Mouse (Mus musculus) bone marrow, adult 2 months (tissue): ENCODE results near the gene Serp2.

ENCODE experiments used
- CTCF ChIP-seq: fragments of 200-500 bp; IDR thresholded peaks from 2 replicates; pipeline ENCODE4 v1.5.1; 2011; ENCODE audit warnings: low read length, control low read depth; ENCODE audit not compliant: control insufficient read depth, insufficient read depth
- POLR2A ChIP-seq: fragments of 200-500 bp; IDR thresholded peaks from 2 replicates; pipeline ENCODE4 v1.6.1; 2011; ENCODE audit warnings: low read depth, mild to moderate bottlenecking, control low read depth, low read length, borderline replicate concordance; ENCODE audit not compliant: control insufficient read depth

- no peak for TF ChIP-seq CTCF
- TF ChIP-seq POLR2A, result no peak
These were observed 13.6 kb upstream of the Serp2 start for GRCm38 (mm10) chr14:76570292-76570691.
